Mouse (Mus musculus) adrenal gland, postnatal 4 days (tissue): ENCODE data around the gene Vmn1r3. TPM values are rescaled to one million over a fixed set of nuclear protein-coding genes. Genes with fewer than 3 reads are reported as not detected.
"Not testable (repeated sequence)": the region's sequence is repeated elsewhere in the genome, so short reads cannot be mapped to it uniquely, and the experiment has no call there.

Source experiments
- DNase-seq, 2 experiments: peaks; one replicate each; pipeline ENCODE4 v3.0.0; 2021 to 2022; ENCODE audit warnings: low spot score in 2 of 2, mixed read lengths in 2 of 2
- long read RNA-seq, 2 experiments: library from polyadenylated mRNA; stranded (forward); transcript quantifications; one replicate each; pipeline ENCODE4 v2.0.0; 2021
- total RNA-seq, 2 experiments: library from RNA; stranded (reverse); gene quantifications; 2 replicates each; pipeline ENCODE4 v1.2.3; 2021

Gene Vmn1r3
- 1 to 10 TPM; 1.3 to 2.5 TPM for total RNA-seq
- long read RNA-seq, experiment 1, result 0 reads
- long read RNA-seq, experiment 2, result 0 reads

- DNase-seq, result not testable (repeated sequence)
Observed at GRCm38 (mm10) chr4:3185258-3185657, at the start of gene Vmn1r3. Gene Vmn1r3, minus strand, starts transcription at chr4:3185358.

GRCm38 (mm10) chr4:3232053-3232452 is 46.9 kb upstream of the Vmn1r3 start:
- DNase-seq, result no peak

- DNase-seq, result no peak
Observed at GRCm38 (mm10) chr4:3230908-3231684, 45.9 kb upstream of the Vmn1r3 start.

GRCm38 (mm10) chr4:3229532-3229931 is 44.4 kb upstream of the Vmn1r3 start:
- DNase-seq, result no peak

- DNase-seq, result no peak
Observed at GRCm38 (mm10) chr4:3228476-3228875, 43.3 kb upstream of the Vmn1r3 start.

- DNase-seq, result no peak
Observed at GRCm38 (mm10) chr4:3227751-3228150, 42.6 kb upstream of the Vmn1r3 start.

GRCm38 (mm10) chr4:3226488-3226887 is 41.3 kb upstream of the Vmn1r3 start:
- DNase-seq, result no peak

GRCm38 (mm10) chr4:3225416-3225815 is 40.3 kb upstream of the Vmn1r3 start:
- DNase-seq, result not testable (repeated sequence)

- not testable (repeated sequence) for DNase-seq
Observed at GRCm38 (mm10) chr4:3224848-3225247, 39.7 kb upstream of the Vmn1r3 start.

- not testable (repeated sequence) for DNase-seq
Observed at GRCm38 (mm10) chr4:3223483-3224209, 38.5 kb upstream of the Vmn1r3 start.

- DNase-seq, result not testable (repeated sequence)
Observed at GRCm38 (mm10) chr4:3216382-3216781, 31.2 kb upstream of the Vmn1r3 start.

- not testable (repeated sequence) for DNase-seq
Observed at GRCm38 (mm10) chr4:3213349-3213748, 28.2 kb upstream of the Vmn1r3 start.

GRCm38 (mm10) chr4:3209643-3210217 is 24.6 kb upstream of the Vmn1r3 start:
- DNase-seq, result not testable (repeated sequence)

GRCm38 (mm10) chr4:3176746-3177490 is 8.2 kb downstream of the Vmn1r3 start:
- DNase-seq, result peak; percentile 37 to 57

- DNase-seq, result not testable (repeated sequence)
Observed at GRCm38 (mm10) chr4:3176195-3176594, 9.0 kb downstream of the Vmn1r3 start.

- not testable (repeated sequence) for DNase-seq
Observed at GRCm38 (mm10) chr4:3175756-3176155, 9.4 kb downstream of the Vmn1r3 start.

GRCm38 (mm10) chr4:3174586-3174985 is 10.6 kb downstream of the Vmn1r3 start:
- not testable (repeated sequence) for DNase-seq

- not testable (repeated sequence) for DNase-seq
Observed at GRCm38 (mm10) chr4:3167020-3167419, 18.1 kb downstream of the Vmn1r3 start, which contains the start of gene Vmn1r2. Gene Vmn1r2, plus strand, starts transcription at chr4:3167320.

GRCm38 (mm10) chr4:3165046-3165445 is 20.1 kb downstream of the Vmn1r3 start:
- DNase-seq, result peak in 1 of 2 experiments; percentile 47

GRCm38 (mm10) chr4:3164429-3164828 is 20.7 kb downstream of the Vmn1r3 start:
- not testable (repeated sequence) for DNase-seq

GRCm38 (mm10) chr4:3153320-3153719 is 31.8 kb downstream of the Vmn1r3 start:
- DNase-seq, result not testable (repeated sequence)
